Mouse (Mus musculus): ENCODE results near the gene Ddx25.

Gene Ddx25

DNA sequence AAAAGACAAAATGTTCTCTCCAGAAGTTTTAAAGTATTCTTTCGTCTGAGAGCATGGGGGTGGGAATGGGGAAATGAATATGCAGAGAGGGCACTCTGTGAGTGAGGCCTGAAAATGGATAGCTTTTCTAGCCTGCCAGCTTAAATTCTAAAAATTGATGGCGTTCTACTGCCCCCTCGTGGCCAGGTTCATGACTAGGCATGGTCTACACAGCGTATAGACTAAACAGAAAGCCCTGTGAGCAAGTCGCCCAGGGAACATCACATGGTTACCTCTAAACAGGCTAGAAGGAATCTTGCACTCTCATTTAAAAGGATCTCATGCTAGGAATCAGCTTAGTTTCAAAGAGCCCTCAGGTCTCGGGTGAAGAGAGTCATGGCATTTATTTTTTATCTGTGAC, 16.8 kb downstream of the Ddx25 start:
- peak; percentile 82 for DNase-seq (ENCODE audit: low read depth, low spot score)

GRCm38 (mm10) chr9:35541024-35541423, 17.3 kb downstream of the Ddx25 start:
- DNase-seq (ENCODE audit: low read depth, low spot score), result no peak

GRCm38 (mm10) chr9:35539001-35539750, 19.2 kb downstream of the Ddx25 start:
- no peak for DNase-seq (ENCODE audit: low read depth, low spot score)

GRCm38 (mm10) chr9:35535876-35536275, 22.5 kb downstream of the Ddx25 start:
- no peak for DNase-seq (ENCODE audit: low read depth, low spot score)

GRCm38 (mm10) chr9:35535110-35535509, 23.2 kb downstream of the Ddx25 start:
- peak; percentile 64 for DNase-seq (ENCODE audit: low read depth, low spot score)

DNA sequence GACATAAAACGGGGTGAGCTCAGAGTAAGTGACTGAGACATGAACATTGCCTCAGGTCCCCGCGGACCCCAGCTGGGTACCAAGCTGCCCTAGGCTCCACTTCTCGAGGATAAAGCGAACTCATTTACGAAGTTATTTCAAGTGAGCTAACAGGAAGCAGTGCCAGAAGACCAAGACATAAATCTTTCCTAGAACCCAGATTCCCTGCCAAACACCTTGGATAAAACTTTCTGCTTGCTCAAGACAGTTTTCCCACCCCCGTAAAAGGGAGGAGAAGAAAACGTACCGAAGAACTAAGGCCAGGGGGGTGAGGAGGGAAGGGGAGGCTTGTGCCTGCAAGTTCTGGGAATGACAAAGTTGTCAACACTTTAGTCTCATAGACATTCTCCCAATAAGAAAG, 25.1 kb downstream of the Ddx25 start:
- DNase-seq (ENCODE audit: low read depth, low spot score), result no peak

- no peak for DNase-seq (ENCODE audit: low read depth, low spot score)
Measured at GRCm38 (mm10) chr9:35529796-35530195, 28.5 kb downstream of the Ddx25 start.

- DNase-seq (ENCODE audit: low read depth, low spot score), result no peak
Measured at GRCm38 (mm10) chr9:35529141-35529540, 29.2 kb downstream of the Ddx25 start.

GRCm38 (mm10) chr9:35523941-35524411, 34.4 kb downstream of the Ddx25 start:
- peak; percentile 64 for DNase-seq (ENCODE audit: low read depth, low spot score)

GRCm38 (mm10) chr9:35523541-35523940, 34.8 kb downstream of the Ddx25 start:
- no peak for DNase-seq (ENCODE audit: low read depth, low spot score)

DNA sequence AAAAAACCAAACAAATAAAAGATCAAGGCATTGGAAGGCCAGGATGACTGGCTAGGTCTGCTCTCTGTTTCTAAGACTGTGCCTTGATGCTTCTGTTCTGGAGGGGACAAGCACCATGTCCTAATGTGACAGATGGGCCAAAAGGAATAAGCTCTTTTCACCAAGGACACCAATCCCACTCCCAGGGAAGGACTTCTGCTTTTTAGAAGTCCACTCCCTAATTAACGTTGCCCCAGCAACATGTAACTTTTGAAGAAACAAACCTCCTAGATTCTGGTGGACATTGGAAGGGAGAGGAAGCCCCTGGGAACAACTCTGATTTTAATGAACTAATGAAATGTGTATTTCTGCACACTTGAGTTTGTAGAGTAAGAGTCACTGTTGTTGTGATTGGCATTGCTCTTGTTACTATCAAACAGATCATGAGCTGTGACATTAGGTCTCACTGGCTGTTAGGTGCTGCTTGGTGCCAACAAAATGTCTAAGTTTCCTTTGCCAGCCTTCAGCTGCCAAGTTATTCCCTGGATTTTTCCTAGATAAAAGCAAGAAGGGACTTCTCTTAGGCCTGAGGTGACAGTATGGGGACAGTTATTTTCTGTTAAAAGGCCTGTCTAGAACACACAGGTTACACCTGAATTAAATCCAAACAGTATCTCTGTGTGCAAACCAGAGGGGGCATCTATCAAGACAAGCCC, 35.4 kb downstream of the Ddx25 start:
- DNase-seq (ENCODE audit: low read depth, low spot score), result no peak

DNA sequence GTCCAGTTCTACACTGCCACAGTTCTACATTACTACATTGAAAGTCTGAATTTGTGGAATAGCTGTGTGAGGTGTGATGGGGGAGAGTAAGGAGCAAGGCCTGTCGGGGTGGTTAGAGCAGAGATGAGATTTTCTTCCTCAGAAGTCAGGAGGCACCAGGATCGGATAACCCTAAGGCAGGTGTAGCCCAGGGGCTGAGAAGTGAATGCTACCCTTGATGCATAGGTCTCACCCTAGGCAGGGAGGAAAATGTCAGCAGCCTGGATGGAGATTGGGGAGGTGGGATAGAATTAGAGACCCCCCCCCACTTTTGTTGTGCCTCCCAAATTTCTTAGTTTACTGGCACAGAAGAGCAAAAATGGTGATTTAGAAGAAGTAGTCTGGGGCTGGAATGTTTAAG, 36.1 kb downstream of the Ddx25 start:
- no peak for DNase-seq (ENCODE audit: low read depth, low spot score)

GRCm38 (mm10) chr9:35520631-35521348, 37.5 kb downstream of the Ddx25 start:
- no peak for DNase-seq (ENCODE audit: low read depth, low spot score)

DNA sequence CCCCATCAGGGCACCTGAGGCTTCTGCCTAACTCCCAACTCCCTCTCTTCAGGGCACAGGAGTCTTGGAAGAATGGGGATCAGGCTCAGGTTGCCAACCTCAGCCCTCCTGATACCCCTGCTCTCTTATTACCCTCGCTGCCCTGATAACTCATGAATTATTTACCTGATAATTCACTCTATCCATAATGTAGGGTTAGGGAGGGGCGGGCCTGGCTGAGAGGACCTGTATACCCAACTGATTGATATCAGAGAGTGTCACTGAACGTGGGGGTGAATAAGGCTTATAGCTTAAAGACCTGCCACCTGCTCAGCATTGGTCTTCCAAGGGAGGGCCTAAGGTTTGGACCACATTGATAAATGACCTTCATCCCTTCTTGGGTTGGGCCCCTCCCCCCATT, 40.2 kb downstream of the Ddx25 start, which contains the start of gene Gm1113:
TSS of gene Gm1113 (minus strand) at position 101 of the 400 bp plus-strand sequence.
- no peak for DNase-seq (ENCODE audit: low read depth, low spot score)

DNA sequence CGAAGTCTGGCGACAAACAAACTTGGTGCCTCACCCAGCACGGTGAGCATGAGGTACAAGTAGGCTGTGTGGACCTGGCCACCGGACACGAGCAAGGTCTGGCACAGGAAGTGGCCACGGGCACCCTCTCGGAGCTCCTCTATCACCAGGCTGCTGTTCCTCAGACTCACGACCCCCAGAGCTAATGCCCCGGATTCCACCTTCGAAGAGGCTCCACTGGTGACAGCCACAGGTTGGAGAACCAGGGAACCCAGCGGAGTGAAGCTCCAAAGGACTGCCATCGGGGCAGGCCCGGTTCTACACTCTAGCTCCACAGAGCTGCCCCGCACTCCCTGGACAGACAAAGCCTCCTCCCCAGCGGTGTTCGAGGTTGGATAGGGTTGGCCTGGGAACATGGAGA, 41.6 kb downstream of the Ddx25 start:
- no peak for DNase-seq (ENCODE audit: low read depth, low spot score)

- no peak for DNase-seq (ENCODE audit: low read depth, low spot score)
Measured at GRCm38 (mm10) chr9:35516182-35516581, 42.1 kb downstream of the Ddx25 start.

- no peak for DNase-seq (ENCODE audit: low read depth, low spot score)
Measured at GRCm38 (mm10) chr9:35513900-35514299, 44.4 kb downstream of the Ddx25 start.

DNA sequence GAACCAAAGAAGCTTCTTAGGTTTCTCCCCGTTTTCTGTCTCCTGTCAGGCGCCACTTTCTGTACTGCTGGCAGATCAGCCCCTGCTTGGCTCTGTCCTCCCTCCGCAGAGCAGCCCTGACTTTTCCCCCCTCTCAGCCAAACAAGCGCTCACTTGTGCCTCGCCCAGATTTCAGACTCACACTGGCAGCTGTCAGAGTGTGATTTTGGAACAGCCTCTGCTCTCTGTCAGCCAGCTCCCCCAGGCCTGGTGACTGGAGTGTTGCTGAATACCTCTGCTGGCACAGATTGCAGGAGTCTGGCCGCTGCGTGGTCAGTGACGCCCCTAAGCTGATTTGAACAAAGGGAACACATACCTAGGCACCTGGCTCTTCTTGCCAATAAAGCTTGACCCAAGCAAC, 50.1 kb downstream of the Ddx25 start:
- no peak for DNase-seq (ENCODE audit: low read depth, low spot score)

DNA sequence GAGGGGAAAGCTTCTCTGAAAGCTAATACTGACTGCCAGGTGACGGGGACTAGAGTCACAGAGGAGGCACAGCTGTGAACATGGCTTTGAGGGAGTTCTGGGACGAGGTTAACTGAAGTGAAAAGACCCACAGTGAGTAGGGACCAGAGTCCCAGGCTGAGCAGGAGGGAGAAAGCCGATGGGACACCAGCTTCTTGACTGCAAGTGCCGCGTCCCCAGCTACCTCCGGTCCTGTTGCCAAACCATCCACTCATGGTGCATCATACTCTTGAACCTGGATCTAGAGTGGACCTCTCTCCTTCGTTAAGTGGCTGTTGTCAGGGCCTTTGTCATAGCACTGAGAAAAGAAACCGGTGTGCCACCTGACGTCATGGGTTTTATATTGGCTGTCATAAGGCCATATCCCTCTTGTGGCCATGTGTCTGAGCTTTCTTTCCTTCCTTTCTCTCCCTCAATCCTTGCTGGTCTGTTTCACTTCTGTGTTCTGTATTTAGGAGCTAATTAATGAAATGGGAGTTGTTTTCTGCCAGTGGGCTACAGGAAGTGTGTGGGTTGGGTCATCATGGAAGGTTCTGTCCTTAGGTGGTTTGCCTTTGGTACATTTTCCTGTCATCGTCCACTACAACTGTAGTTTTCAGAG, 55.8 kb downstream of the Ddx25 start:
- no peak for DNase-seq (ENCODE audit: low read depth, low spot score)

DNA sequence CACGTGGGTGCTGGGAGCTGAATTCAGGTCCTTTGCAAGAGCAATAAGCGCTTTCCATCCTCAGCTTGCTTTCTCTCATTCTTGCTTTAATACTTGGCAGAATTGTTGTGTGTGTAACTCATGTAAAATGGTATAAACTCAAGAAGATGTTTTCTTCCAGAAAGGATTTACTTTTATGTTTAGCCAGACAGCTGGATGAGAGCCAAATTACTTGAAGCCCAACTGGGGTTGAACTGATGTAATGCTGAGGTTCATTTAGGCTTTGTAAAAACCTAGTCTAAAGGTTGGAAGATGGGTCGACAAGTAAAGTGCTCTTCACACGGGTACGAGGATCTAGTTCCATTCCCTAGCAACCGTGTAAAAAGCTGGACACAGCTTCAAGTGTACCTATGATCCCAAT, 58.4 kb downstream of the Ddx25 start:
- no peak for DNase-seq (ENCODE audit: low read depth, low spot score)

GRCm38 (mm10) chr9:35495471-35495870, 62.9 kb downstream of the Ddx25 start:
- no peak for DNase-seq (ENCODE audit: low read depth, low spot score)

DNA sequence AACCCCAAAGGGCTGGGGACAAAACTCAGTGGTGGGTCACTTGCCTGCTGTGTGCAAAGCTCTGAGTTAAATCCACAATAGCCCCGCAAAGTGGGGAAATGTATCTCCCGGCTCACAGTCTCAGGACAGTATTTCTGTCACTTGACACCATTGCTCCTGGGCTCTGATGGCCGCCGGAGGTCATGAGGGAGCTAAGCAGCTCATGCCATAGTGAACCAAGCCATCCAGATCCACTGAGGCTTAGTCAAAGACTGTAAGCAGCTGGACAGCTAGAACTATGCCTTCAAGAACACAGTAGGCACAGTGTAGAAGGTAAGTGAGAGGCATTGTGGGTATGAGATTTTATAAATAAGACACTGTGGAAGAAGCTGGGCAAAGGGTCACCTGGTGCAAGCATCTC, 63.4 kb downstream of the Ddx25 start:
- no peak for DNase-seq (ENCODE audit: low read depth, low spot score)

Data from A20 (cell line).